Mouse (Mus musculus) hematopoietic stem cell, adult 5-6 weeks (primary cell): Measurements from ENCODE around the gene Slc33a1. TPM values are rescaled to one million over a fixed set of nuclear protein-coding genes. Genes with fewer than 3 reads are reported as not detected.

Experiments
- ATAC-seq, 2 experiments: fragments of 125-278 bp in 1 of 2; replicated peaks in 1 of 2; 2 replicates each; pipeline ENCODE4 v1.8.0; 2016 to 2017; ENCODE audit warnings: inconsistent platforms in 2 of 2, mild to moderate bottlenecking in 2 of 2, moderate number of reproducible peaks in 2 of 2, low read depth in 1 of 2, moderate TSS enrichment in 1 of 2; ENCODE audit not compliant: low FRiP score in 2 of 2, poor library complexity in 2 of 2, severe bottlenecking in 2 of 2, insufficient read depth in 1 of 2, low TSS enrichment in 1 of 2
- total RNA-seq: library from RNA; stranded (forward); fragments of 172-1452, 232-1000 nt; gene quantifications from 2 replicates; pipeline ENCODE4 v1.2.3, GENCODE M21; 2017

Gene Slc33a1
- total RNA-seq, 1 experiment from 2014 or later, result 13.4 TPM

GRCm38 (mm10) chr3:63904157-63904556, 60.4 kb downstream of the Slc33a1 start:
- ATAC-seq, result no peak

DNA sequence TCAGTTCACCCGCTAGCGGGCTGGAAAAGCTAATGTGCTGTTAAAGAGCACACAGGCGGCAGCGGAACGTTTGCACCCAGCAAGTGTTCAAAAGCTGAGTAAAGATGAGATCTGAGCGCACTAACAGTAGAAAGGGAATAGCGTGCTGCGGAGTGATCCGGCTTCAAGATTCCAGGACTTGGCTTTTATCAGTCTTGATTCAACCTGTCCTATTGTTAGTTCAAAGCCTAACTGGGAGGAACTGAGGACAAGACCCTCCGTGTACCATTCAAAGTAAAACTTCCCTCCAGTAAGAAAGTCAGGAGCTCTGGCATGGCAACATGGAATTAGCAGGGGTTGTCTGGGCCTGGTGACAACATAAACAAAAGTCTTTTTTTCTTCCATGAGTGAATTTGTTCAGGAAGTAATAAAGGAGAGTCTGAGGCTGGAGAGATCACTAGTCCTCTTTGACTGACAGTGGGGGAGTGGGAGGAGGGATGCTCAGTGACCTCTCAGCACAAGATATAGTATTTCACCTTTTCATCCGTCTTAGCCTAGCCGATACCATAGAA, 64.5 kb downstream of the Slc33a1 start:
- no peak for ATAC-seq

DNA sequence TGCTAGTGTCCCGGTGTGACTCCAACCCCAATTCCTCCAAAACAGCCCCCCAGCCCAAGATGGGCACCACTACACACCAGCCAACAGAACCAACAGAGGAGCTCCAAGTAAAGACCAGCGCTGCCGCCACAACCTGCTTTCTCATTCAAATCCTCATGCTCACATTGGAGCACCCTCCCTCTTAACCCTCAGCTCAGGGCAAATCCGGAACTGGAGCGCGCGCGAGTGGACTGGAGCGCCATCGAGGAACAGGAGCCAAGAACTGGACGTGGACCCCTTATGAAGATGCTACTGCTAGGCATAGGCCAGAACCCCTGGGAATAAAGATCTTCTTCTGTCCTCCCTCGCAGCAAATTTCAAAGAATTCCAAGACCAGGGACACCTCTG, 65.3 kb downstream of the Slc33a1 start, which contains the start of gene Plch1:
Plch1 (minus strand) TSS at position 164 of the 387 bp plus-strand sequence.
- ATAC-seq, result peak; percentile 91 to 93

GRCm38 (mm10) chr3:63898581-63899308, 65.8 kb downstream of the Slc33a1 start:
- peak; percentile 63 to 73 for ATAC-seq

GRCm38 (mm10) chr3:63897177-63897576, 67.4 kb downstream of the Slc33a1 start:
- no peak for ATAC-seq

- ATAC-seq, result no peak
These were observed 68.3 kb downstream of the Slc33a1 start for GRCm38 (mm10) chr3:63896303-63896702.

- ATAC-seq, result no peak
These were observed 68.8 kb downstream of the Slc33a1 start for GRCm38 (mm10) chr3:63895786-63896185.

- ATAC-seq, result peak; percentile 84 to 89
These were observed 70.9 kb downstream of the Slc33a1 start for GRCm38 (mm10) chr3:63893677-63894076.

DNA sequence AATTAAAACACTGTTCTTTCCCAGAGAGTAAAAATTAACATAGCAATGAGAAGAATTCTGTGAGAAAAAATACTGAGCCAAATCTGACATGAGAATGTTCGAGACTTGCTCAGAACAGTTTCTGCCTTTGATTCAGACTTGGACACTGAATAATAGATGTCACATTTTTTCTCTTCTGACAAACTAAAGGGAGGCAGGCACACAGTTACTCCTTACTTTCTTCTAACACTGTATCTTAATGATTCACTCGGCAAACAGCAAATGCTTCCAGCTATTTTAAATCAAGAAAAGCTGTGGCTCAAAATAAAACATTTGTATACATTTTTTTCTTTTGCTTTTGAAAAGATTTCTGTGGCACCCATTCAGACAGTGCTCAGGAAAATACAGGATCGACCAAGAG, 72.4 kb downstream of the Slc33a1 start:
- no peak for ATAC-seq

Other genes with a start within 250 kb of the Slc33a1 start
- 0.10 and 0.38 TPM in 2 replicates for gene Plch1, start 65.3 kb downstream of the Slc33a1 start, total RNA-seq
- gene E130311K13Rik, start 35.3 kb downstream of the Slc33a1 start, total RNA-seq, result 15.4 and 15.6 TPM in 2 replicates
- gene Gmps, start 11.3 kb upstream of the Slc33a1 start, total RNA-seq, result 44.7 and 47.5 TPM in 2 replicates
- gene Vmn2r1, start 116.8 kb upstream of the Slc33a1 start, total RNA-seq, result not detected in 2 replicates
- gene Vmn2r2, start 177.2 kb upstream of the Slc33a1 start, total RNA-seq, result not detected in 2 replicates